25 mouse cellular contexts compared by ENCODE assay signal in genomic region chr12:3329677-3330076, GRCm38 (mm10). TPM values are rescaled to one million over a fixed set of nuclear protein-coding genes. Genes with fewer than 3 reads are reported as not detected.
A peak's percentile ranks its signal among the peaks of the same experiment; 100 is the strongest.
DNase-seq lines count a peak whose midpoint lies in the region; ATAC-seq and TF ChIP-seq lines count a peak whose summit lies in the region.
"Had no signal": no experiment of that assay in that cellular context is flagged by ENCODE, and none has a peak within 500 bp of the region (broad histone marks: within the 10 kb centered on the region; RNA-seq: fewer than 3 reads in every experiment).

No protein-coding gene starts in this region.

- H3K27ac ChIP-seq in embryonic facial prominence, embryonic 14.5 days (replicated peaks; ENCODE audit: low read depth, low read length) = no peak overlapping the region
- no peak overlapping the region for H3K27ac ChIP-seq in embryonic facial prominence, embryonic 10.5 days (replicated peaks)
- H3K27ac ChIP-seq in embryonic facial prominence, embryonic 15.5 days (replicated peaks) = peak overlapping the region; percentile 51; the same call in 1 of the 2 replicates
- peak overlapping the region; percentile 73 for H3K27ac ChIP-seq in stomach, postnatal 0 days (replicated peaks)
- H3K27ac ChIP-seq: embryonic facial prominence, embryonic 13.5 days; forebrain, embryonic 10.5 days; forebrain, embryonic 12.5 days; forebrain, embryonic 15.5 days had no signal

- no peaks in the 10 kb centered on the region for H3K36me3 ChIP-seq in embryonic facial prominence, embryonic 14.5 days (ENCODE audit: control insufficient read depth, insufficient read depth, low read length)
- H3K36me3 ChIP-seq in embryonic facial prominence, embryonic 10.5 days (replicated peaks) = no peaks in the 10 kb centered on the region
- H3K36me3 ChIP-seq in embryonic facial prominence, embryonic 15.5 days = no peaks in the 10 kb centered on the region
- no peaks in the 10 kb centered on the region for H3K36me3 ChIP-seq in stomach, postnatal 0 days (ENCODE audit: control insufficient read depth, insufficient read depth, low read length)
- H3K36me3 ChIP-seq: embryonic facial prominence, embryonic 13.5 days; forebrain, embryonic 10.5 days; forebrain, embryonic 12.5 days; forebrain, embryonic 15.5 days; G1E had no signal

- H3K27me3 ChIP-seq in embryonic facial prominence, embryonic 14.5 days (replicated peaks; ENCODE audit: control insufficient read depth, insufficient read depth, low read length) = no peaks in the 10 kb centered on the region
- no peaks in the 10 kb centered on the region for H3K27me3 ChIP-seq in embryonic facial prominence, embryonic 10.5 days (replicated peaks; ENCODE audit: low read depth, poor library complexity, severe bottlenecking)
- no peaks in the 10 kb centered on the region for H3K27me3 ChIP-seq in embryonic facial prominence, embryonic 15.5 days
- H3K27me3 ChIP-seq in stomach, postnatal 0 days (ENCODE audit: control insufficient read depth, insufficient read depth, low read length) = no peaks in the 10 kb centered on the region
- H3K27me3 ChIP-seq: CH12.LX; embryonic facial prominence, embryonic 13.5 days; forebrain, embryonic 12.5 days; forebrain, embryonic 15.5 days; Patski had no signal

- H3K9me3 ChIP-seq in embryonic facial prominence, embryonic 14.5 days (ENCODE audit: control insufficient read depth, low read length) = no peaks in the 10 kb centered on the region
- peaks cover 4% of the 10 kb centered on the region for H3K9me3 ChIP-seq in embryonic facial prominence, embryonic 10.5 days
- no peaks in the 10 kb centered on the region for H3K9me3 ChIP-seq in embryonic facial prominence, embryonic 15.5 days (replicated peaks)
- H3K9me3 ChIP-seq in stomach, postnatal 0 days (ENCODE audit: control insufficient read depth, low read length) = no peaks in the 10 kb centered on the region
- H3K9me3 ChIP-seq: forebrain, embryonic 15.5 days; G1E had no signal

- TF ChIP-seq CTCF in stomach, postnatal 0 days (IDR thresholded peaks at IDR 0.05; ENCODE audit: low read depth) = no peak

- peak; percentile 89 for TF ChIP-seq EP300 in stomach, postnatal 0 days (optimal IDR thresholded peaks at IDR 0.05)

- 74% methylated on average over 4 of the region's 4 CpGs for whole genome bisulfite sequencing in embryonic facial prominence, embryonic 14.5 days
- WGBS in embryonic facial prominence, embryonic 10.5 days = 82% methylated on average over 4 of the region's 4 CpGs
- WGBS in embryonic facial prominence, embryonic 15.5 days = 75% methylated on average over 4 of the region's 4 CpGs
- 55% methylated on average over 4 of the region's 4 CpGs for WGBS in stomach, postnatal 0 days

- no peak overlapping the region for H3K4me2 ChIP-seq in embryonic facial prominence, embryonic 14.5 days (ENCODE audit: low read depth, low read length)
- no peak overlapping the region for H3K4me2 ChIP-seq in embryonic facial prominence, embryonic 15.5 days (replicated peaks)
- H3K4me2 ChIP-seq in stomach, postnatal 0 days (replicated peaks; ENCODE audit: low read depth) = no peak overlapping the region
- H3K4me2 ChIP-seq: embryonic facial prominence, embryonic 13.5 days; forebrain, embryonic 12.5 days; forebrain, embryonic 15.5 days had no signal

- ATAC-seq in embryonic facial prominence, embryonic 14.5 days (ENCODE audit: low read depth) = no peak
- ATAC-seq in embryonic facial prominence, embryonic 15.5 days (ENCODE audit: insufficient number of reproducible peaks, low FRiP score, low TSS enrichment, low read depth) = no peak
- peak; percentile 18; the same call in 1 of the 2 replicates for ATAC-seq in stomach, postnatal 0 days (ENCODE audit: low FRiP score, low TSS enrichment)
- ATAC-seq: activated CD4-positive, CD25-positive, alpha-beta regulatory T cell, adult 4 months; CD4-positive, CD25-positive, alpha-beta regulatory T cell, adult 4 months; forebrain, embryonic 15.5 days; forebrain, postnatal 0 days; Patski had no signal

- H3K9ac ChIP-seq in embryonic facial prominence, embryonic 14.5 days (ENCODE audit: low read depth, low read length) = no peak overlapping the region
- H3K9ac ChIP-seq in embryonic facial prominence, embryonic 15.5 days = no peak overlapping the region
- no peak overlapping the region for H3K9ac ChIP-seq in stomach, postnatal 0 days (ENCODE audit: low read length)
- H3K9ac ChIP-seq: embryonic facial prominence, embryonic 13.5 days; forebrain, embryonic 12.5 days; forebrain, embryonic 15.5 days; forebrain, postnatal 0 days had no signal

- no peak overlapping the region for H3K4me3 ChIP-seq in embryonic facial prominence, embryonic 14.5 days (ENCODE audit: low read depth, low read length)
- H3K4me3 ChIP-seq in embryonic facial prominence, embryonic 10.5 days = no peak overlapping the region
- no peak overlapping the region for H3K4me3 ChIP-seq in embryonic facial prominence, embryonic 15.5 days (replicated peaks)
- H3K4me3 ChIP-seq in stomach, postnatal 0 days (ENCODE audit: low read depth, low read length) = no peak overlapping the region
- H3K4me3 ChIP-seq: embryonic facial prominence, embryonic 13.5 days; erythroblast, embryonic 14.5 days; forebrain, embryonic 10.5 days; forebrain, embryonic 12.5 days; forebrain, embryonic 15.5 days had no signal

- no peaks in the 10 kb centered on the region for H3K4me1 ChIP-seq in embryonic facial prominence, embryonic 14.5 days (ENCODE audit: control insufficient read depth, insufficient read depth, low read length)
- H3K4me1 ChIP-seq in embryonic facial prominence, embryonic 10.5 days = no peaks in the 10 kb centered on the region
- H3K4me1 ChIP-seq in embryonic facial prominence, embryonic 15.5 days = no peaks in the 10 kb centered on the region
- no peaks in the 10 kb centered on the region for H3K4me1 ChIP-seq in stomach, postnatal 0 days (replicated peaks; ENCODE audit: control insufficient read depth, insufficient read depth)
- H3K4me1 ChIP-seq: embryonic facial prominence, embryonic 13.5 days; forebrain, embryonic 10.5 days; forebrain, embryonic 12.5 days; forebrain, embryonic 15.5 days had no signal

- DNase-seq in embryonic facial prominence, embryonic 14.5 days (ENCODE audit: low spot score) = peak; percentile 9
- DNase-seq in embryonic facial prominence, embryonic 10.5 days (ENCODE audit: low spot score) = no peak
- no peak for DNase-seq in stomach, postnatal 0 days (ENCODE audit: low spot score)
- DNase-seq in thymus, postnatal 4 days = no peak
- DNase-seq: adrenal gland, adult 8-10 months; adrenal gland, postnatal 14 days; adrenal gland, postnatal 36 days; B cell, adult 2 months; cerebellum, adult 11-12 months; cerebellum, adult 2 months; cerebellum, adult 9-10 months; cerebellum, postnatal 10 days; cerebellum, postnatal 25 days; forebrain, postnatal 0 days had no signal

RNA-seq across cellular contexts. Expression of gene Rab10, which starts 19.9 kb away (rescaled TPM):
- polyA plus RNA-seq in embryonic facial prominence, embryonic 14.5 days (2014; fragmentation: Nextera tagmentation; extraction: Ambion mirVana) = 98.7 and 98.8 TPM in 2 replicates
- polyA plus RNA-seq in embryonic facial prominence, embryonic 10.5 days (2016; fragmentation: Nextera tagmentation; extraction: Ambion mirVana) = 73.8 and 76.4 TPM in 2 replicates
- 90.2 and 96.1 TPM in 2 replicates for polyA plus RNA-seq in embryonic facial prominence, embryonic 15.5 days (2015; fragmentation: Nextera tagmentation; extraction: Ambion mirVana)
- polyA plus RNA-seq in stomach, postnatal 0 days (2015; fragmentation: Nextera tagmentation; extraction: Ambion mirVana) = 83.9 and 91.2 TPM in 2 replicates

RNA-seq across cellular contexts. Expression of gene Kif3c, which starts 35.3 kb away (rescaled TPM):
- 11.1 and 13.4 TPM in 2 replicates for polyA plus RNA-seq in embryonic facial prominence, embryonic 14.5 days (2014; fragmentation: Nextera tagmentation; extraction: Ambion mirVana)
- polyA plus RNA-seq in embryonic facial prominence, embryonic 10.5 days (2016; fragmentation: Nextera tagmentation; extraction: Ambion mirVana) = 18.4 and 20.5 TPM in 2 replicates
- polyA plus RNA-seq in embryonic facial prominence, embryonic 15.5 days (2015; fragmentation: Nextera tagmentation; extraction: Ambion mirVana) = 13.2 and 14.8 TPM in 2 replicates
- polyA plus RNA-seq in stomach, postnatal 0 days (2015; fragmentation: Nextera tagmentation; extraction: Ambion mirVana) = 2.5 TPM in 2 replicates

Comparison
In these comparisons a context has a peak if more than half of its experiments do, and no peak if none do; other contexts are left out.
1. H3K27ac ChIP-seq: peak in embryonic facial prominence, embryonic 15.5 days (single experiment) and stomach, postnatal 0 days (single experiment); none in embryonic facial prominence, embryonic 14.5 days (single experiment) and embryonic facial prominence, embryonic 10.5 days (single experiment).